Mouse (Mus musculus) ES-E14 (cell line): ENCODE measurements around the gene Srrm3.

Experiments used
- CHD2 ChIP-seq: IDR thresholded peaks from 2 replicates; pipeline ENCODE4 v1.6.1; 2014; ENCODE audit warnings: mild to moderate bottlenecking, low read depth, low read length, inconsistent platforms
- HCFC1 ChIP-seq: IDR thresholded peaks from 2 replicates; pipeline ENCODE4 v1.6.1; 2012; ENCODE audit warnings: low read length, inconsistent platforms, borderline replicate concordance; ENCODE audit not compliant: insufficient read depth
- MAFK ChIP-seq: IDR thresholded peaks from 2 replicates; pipeline ENCODE4 v1.6.1; 2014; ENCODE audit warnings: mild to moderate bottlenecking, low read depth, low read length, inconsistent platforms; ENCODE audit not compliant: insufficient read depth
- ZC3H11A ChIP-seq: IDR thresholded peaks from 2 replicates; pipeline ENCODE4 v1.6.1; 2012; ENCODE audit warnings: low read depth, mild to moderate bottlenecking, inconsistent platforms, low read length, borderline replicate concordance
- ZNF384 ChIP-seq: IDR thresholded peaks from 2 replicates; pipeline ENCODE4 v1.6.1; 2012; ENCODE audit warnings: low read depth, low read length, inconsistent platforms

GRCm38 (mm10) chr5:135772519-135772918 is 34.2 kb upstream of the Srrm3 start:
- TF ChIP-seq ZC3H11A (no peak), ZNF384 (peak; percentile 46; the same call in 1 of the 2 replicates), CHD2 (no peak), MAFK (no peak), HCFC1 (no peak)
